Mouse (Mus musculus) brain, adult 2 months (tissue): Measurements from ENCODE around the gene Zdhhc1.
A peak's percentile ranks its signal among the peaks of the same experiment; 100 is the strongest.

Experiments
- DNase-seq: peaks from one replicate; pipeline ENCODE4 v3.0.0; 2011; ENCODE audit warnings: low read depth, low spot score

Gene Zdhhc1

GRCm38 (mm10) chr8:105496439-105497180 is at the start of gene Zdhhc1:
Zdhhc1 (minus strand) TSS chr8:105496902.
- peak; percentile 95 for DNase-seq

- DNase-seq: peak; percentile 58
These were observed 48.5 kb upstream of the Zdhhc1 start for GRCm38 (mm10) chr8:105545249-105545648.

GRCm38 (mm10) chr8:105544544-105545205 is 48.0 kb upstream of the Zdhhc1 start:
- peak; percentile 49 for DNase-seq

GRCm38 (mm10) chr8:105543703-105544102 is 47.0 kb upstream of the Zdhhc1 start:
- no peak for DNase-seq

GRCm38 (mm10) chr8:105542808-105543207 is 46.1 kb upstream of the Zdhhc1 start:
- no peak for DNase-seq

GRCm38 (mm10) chr8:105542032-105542656 is 45.4 kb upstream of the Zdhhc1 start:
- DNase-seq: no peak

GRCm38 (mm10) chr8:105538940-105539339 is 42.2 kb upstream of the Zdhhc1 start:
- no peak for DNase-seq

GRCm38 (mm10) chr8:105537011-105537677 is 40.4 kb upstream of the Zdhhc1 start:
- peak; percentile 89 for DNase-seq

GRCm38 (mm10) chr8:105536546-105536945 is 39.8 kb upstream of the Zdhhc1 start:
- peak; percentile 65 for DNase-seq

GRCm38 (mm10) chr8:105533892-105534329 is 37.2 kb upstream of the Zdhhc1 start:
- peak; percentile 74 for DNase-seq

- DNase-seq: no peak
These were observed 36.7 kb upstream of the Zdhhc1 start for GRCm38 (mm10) chr8:105533439-105533838.

GRCm38 (mm10) chr8:105531774-105532173 is 35.1 kb upstream of the Zdhhc1 start:
- peak; percentile 55 for DNase-seq

GRCm38 (mm10) chr8:105529271-105529670 is 32.6 kb upstream of the Zdhhc1 start:
- no peak for DNase-seq

- no peak for DNase-seq
These were observed 31.5 kb upstream of the Zdhhc1 start for GRCm38 (mm10) chr8:105528206-105528605.

GRCm38 (mm10) chr8:105527110-105527509 is 30.4 kb upstream of the Zdhhc1 start:
- no peak for DNase-seq

GRCm38 (mm10) chr8:105522890-105523289 is 26.2 kb upstream of the Zdhhc1 start:
- no peak for DNase-seq

GRCm38 (mm10) chr8:105521995-105522769 is 25.5 kb upstream of the Zdhhc1 start:
- DNase-seq: no peak

GRCm38 (mm10) chr8:105521061-105521460 is 24.4 kb upstream of the Zdhhc1 start:
- DNase-seq: no peak

GRCm38 (mm10) chr8:105520521-105520920 is 23.8 kb upstream of the Zdhhc1 start:
- no peak for DNase-seq

- no peak for DNase-seq
These were observed 22.9 kb upstream of the Zdhhc1 start for GRCm38 (mm10) chr8:105519591-105519990.
